Mouse (Mus musculus) forebrain, embryonic 16.5 days (tissue): ENCODE results near the gene Golga4. TPM values are rescaled to one million over a fixed set of nuclear protein-coding genes. Genes with fewer than 3 reads are reported as not detected.

Source experiments
- ATAC-seq: fragments of 200-750 bp; cut with Nextera tagmentation; 2 replicates; pipeline ENCODE4 v1.8.0; 2017; ENCODE audit warnings: mild to moderate bottlenecking, moderate library complexity
- H3K27ac ChIP-seq: fragments of 300-500 bp; sonication (generic); 2 replicates; pipeline ENCODE4 v1.5.1; 2014; ENCODE audit warnings: low read length, control low read depth
- H3K27me3 ChIP-seq: fragments of 300-500 bp; sonication (generic); replicated peaks from 2 replicates; pipeline ENCODE4 v1.6.1; 2014; ENCODE audit warnings: low read length; ENCODE audit not compliant: control insufficient read depth, insufficient read depth
- H3K36me3 ChIP-seq: fragments of 300-500 bp; sonication (generic); 2 replicates; pipeline ENCODE4 v1.6.1; 2014; ENCODE audit not compliant: control insufficient read depth, insufficient read depth
- H3K4me1 ChIP-seq: fragments of 300-500 bp; sonication (generic); replicated peaks from 2 replicates; pipeline ENCODE4 v1.6.1; 2014; ENCODE audit warnings: low read length; ENCODE audit not compliant: control insufficient read depth, insufficient read depth
- H3K4me2 ChIP-seq: fragments of 300-500 bp; sonication (generic); 2 replicates; pipeline ENCODE4 v1.6.1; 2014; ENCODE audit warnings: mild to moderate bottlenecking, low read length, control low read depth
- H3K4me3 ChIP-seq: fragments of 300-500 bp; sonication (generic); replicated peaks from 2 replicates; pipeline ENCODE4 v1.5.1; 2014; ENCODE audit warnings: mild to moderate bottlenecking, low read length, control low read depth
- H3K9ac ChIP-seq: fragments of 300-500 bp; sonication (generic); replicated peaks from 2 replicates; pipeline ENCODE4 v1.6.1; 2014; ENCODE audit warnings: low read depth, low read length, control low read depth
- H3K9me3 ChIP-seq: fragments of 300-500 bp; sonication (generic); 2 replicates; pipeline ENCODE4 v1.6.1; 2016; ENCODE audit warnings: low read length; ENCODE audit not compliant: control insufficient read depth
- WGBS: fragments of 180-500 bp; shearing (Covaris S2); extraction: QIAGEN DNeasy Blood & Tissue Kit; methylation state at CpG from one replicate; pipeline ENCODE4 v1.1.7; 2014; 5-methylcytosine and 5-hydroxymethylcytosine counted together
- polyA plus RNA-seq: library from polyadenylated mRNA; unstranded; fragments of >200 nt; fragmentation: Nextera tagmentation; extraction: Ambion mirVana; gene quantifications from 2 replicates; pipeline ENCODE4 v1.2.1, GENCODE M21; 2015

Golga4 gene
- 51.3 and 57.4 TPM in 2 replicates for polyA plus RNA-seq

DNA sequence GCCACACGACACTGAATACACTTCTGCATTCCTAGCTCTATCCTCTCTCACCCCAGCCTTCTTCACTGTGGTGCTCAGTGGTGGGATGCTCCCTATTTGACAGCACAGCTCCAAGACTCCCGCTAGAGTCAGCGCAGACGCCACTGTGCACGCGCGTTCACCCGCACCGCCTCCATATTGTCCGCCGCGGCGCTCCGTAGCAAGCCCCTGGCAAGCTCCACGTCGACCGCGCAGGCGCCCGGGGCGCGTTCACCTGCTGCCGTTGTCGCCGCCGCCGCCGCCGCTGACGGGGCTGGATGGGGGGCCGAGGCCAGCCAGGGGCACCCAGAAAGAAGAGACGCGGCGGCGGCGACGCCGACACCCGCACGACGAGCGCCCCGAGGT is at the start of gene Golga4:
Gene Golga4 (plus strand): TSS at position 248 of the 384 bp plus-strand sequence.
- Histone ChIP-seq H3K27me3 (no peaks in the 10 kb centered on the region), H3K9me3 (no peaks in the 10 kb centered on the region), H3K36me3 (no peaks in the 10 kb centered on the region), H3K27ac (peak within 1 kb of the TSS; percentile 69), H3K9ac (peak within 1 kb of the TSS; percentile 94), H3K4me1 (peaks cover 24% of the 10 kb centered on the region), H3K4me3 (peak within 1 kb of the TSS; percentile 98), H3K4me2 (peak within 1 kb of the TSS; percentile 99)
- WGBS, result under 1% methylated on average over 43 of the region's 43 CpGs
- peak; percentile 96 for ATAC-seq

- Histone ChIP-seq H3K27ac (no peak overlapping the region), H3K4me1 (peaks cover 8% of the 10 kb centered on the region; the same call in 1 of the 2 replicates), H3K9ac (no peak overlapping the region), H3K27me3 (peaks cover 7% of the 10 kb centered on the region; the same call in 1 of the 2 replicates), H3K36me3 (no peaks in the 10 kb centered on the region), H3K4me3 (no peak overlapping the region), H3K9me3 (no peaks in the 10 kb centered on the region), H3K4me2 (no peak overlapping the region)
- no peak for ATAC-seq
- WGBS, result 42% methylated on average over 6 of the region's 6 CpGs
Observed at GRCm38 (mm10) chr9:118456405-118456804, 49.7 kb upstream of the Golga4 start.

GRCm38 (mm10) chr9:118458039-118458438 is 48.0 kb upstream of the Golga4 start:
- peaks cover 5% of the 10 kb centered on the region; the same call in 1 of the 2 replicates for H3K27me3 ChIP-seq
- no peaks in the 10 kb centered on the region for H3K36me3 ChIP-seq
- H3K4me1 ChIP-seq, result peaks cover 8% of the 10 kb centered on the region; the same call in 1 of the 2 replicates
- H3K9ac ChIP-seq, result no peak overlapping the region
- no peak overlapping the region for H3K4me2 ChIP-seq
- no peak for ATAC-seq
- H3K9me3 ChIP-seq, result no peaks in the 10 kb centered on the region
- H3K4me3 ChIP-seq, result no peak overlapping the region
- no peak overlapping the region for H3K27ac ChIP-seq
- 25% methylated on average over 5 of the region's 5 CpGs for WGBS

DNA sequence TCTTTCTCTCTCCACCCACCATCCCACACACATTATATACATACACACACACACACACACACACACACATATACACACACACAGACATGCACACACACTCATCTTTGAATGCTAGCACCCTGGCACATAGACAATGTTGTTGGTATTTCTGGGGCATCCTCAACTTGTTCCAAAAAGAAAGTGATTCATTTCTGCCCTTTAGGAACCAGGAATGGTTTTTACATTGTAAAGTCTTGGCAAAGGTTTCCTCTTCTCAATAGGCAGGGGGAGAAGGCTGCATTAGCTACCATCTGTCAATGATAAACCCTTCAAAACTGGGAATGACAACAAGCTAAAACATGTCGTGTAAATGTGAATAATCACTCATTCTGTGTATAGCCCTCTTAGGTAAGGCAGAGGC is 42.0 kb upstream of the Golga4 start:
- peaks cover 24% of the 10 kb centered on the region for H3K27me3 ChIP-seq
- H3K36me3 ChIP-seq, result no peaks in the 10 kb centered on the region
- no peaks in the 10 kb centered on the region for H3K9me3 ChIP-seq
- H3K9ac ChIP-seq, result no peak overlapping the region
- no peak for ATAC-seq
- WGBS, result 41% methylated on average over 1 of the region's 1 CpGs
- H3K27ac ChIP-seq, result no peak overlapping the region
- no peak overlapping the region for H3K4me2 ChIP-seq
- H3K4me3 ChIP-seq, result no peak overlapping the region
- H3K4me1 ChIP-seq, result peaks cover 7% of the 10 kb centered on the region; the same call in 1 of the 2 replicates

- Histone ChIP-seq H3K4me2 (no peak overlapping the region), H3K36me3 (no peaks in the 10 kb centered on the region), H3K27me3 (peaks cover 44% of the 10 kb centered on the region), H3K27ac (no peak overlapping the region), H3K9me3 (no peaks in the 10 kb centered on the region), H3K4me3 (no peak overlapping the region), H3K4me1 (peaks cover 12% of the 10 kb centered on the region; the same call in 1 of the 2 replicates), H3K9ac (no peak overlapping the region)
- 2% methylated on average over 14 of the region's 14 CpGs for WGBS
- no peak for ATAC-seq
Observed at GRCm38 (mm10) chr9:118468301-118468700, 37.8 kb upstream of the Golga4 start.

DNA sequence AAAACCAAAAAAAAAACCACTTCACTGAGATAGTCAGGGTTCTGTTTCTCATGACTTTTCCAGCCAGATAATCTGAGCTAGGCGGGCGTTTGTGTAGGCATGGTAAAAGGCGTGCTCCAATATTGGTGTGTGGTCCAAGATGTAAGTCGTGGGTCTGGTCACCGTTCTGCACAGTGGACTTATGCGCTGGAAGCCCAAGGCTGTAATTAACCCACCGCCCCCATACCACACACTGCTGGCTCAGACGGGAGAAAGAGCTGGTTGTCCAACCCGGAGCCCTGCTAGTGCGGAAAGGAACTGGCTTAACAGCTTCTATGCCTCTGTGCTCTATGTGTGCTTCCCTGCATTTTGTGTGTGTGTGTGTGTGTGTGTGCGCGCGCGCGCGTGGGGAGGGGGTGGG is 36.8 kb upstream of the Golga4 start:
- H3K27ac ChIP-seq, result no peak overlapping the region
- peaks cover 42% of the 10 kb centered on the region for H3K27me3 ChIP-seq
- H3K9ac ChIP-seq, result no peak overlapping the region
- H3K9me3 ChIP-seq, result no peaks in the 10 kb centered on the region
- whole genome bisulfite sequencing, result 10% methylated on average over 16 of the region's 16 CpGs
- no peak for ATAC-seq
- no peak overlapping the region for H3K4me3 ChIP-seq
- H3K4me1 ChIP-seq, result peaks cover 12% of the 10 kb centered on the region; the same call in 1 of the 2 replicates
- H3K36me3 ChIP-seq, result no peaks in the 10 kb centered on the region
- H3K4me2 ChIP-seq, result no peak overlapping the region

DNA sequence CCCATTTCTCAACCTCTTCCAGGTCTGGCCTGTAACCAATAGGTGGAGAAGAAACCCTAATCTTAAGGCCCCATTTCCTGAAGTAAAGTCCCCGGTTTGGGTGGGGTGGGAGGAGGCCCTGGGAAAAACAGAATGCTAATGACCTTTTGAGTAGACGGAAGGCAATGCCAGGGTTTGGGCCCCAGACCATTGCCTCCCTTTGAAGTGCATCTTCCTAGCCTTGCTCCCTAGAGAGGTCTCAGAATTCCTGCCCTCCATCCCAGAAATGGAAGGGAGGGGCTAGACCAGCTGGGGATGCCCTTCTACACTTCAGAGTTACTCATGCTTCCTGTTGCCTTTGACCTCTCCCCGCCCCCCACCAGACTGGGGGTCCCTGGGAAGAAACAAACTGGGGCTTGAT is 34.8 kb upstream of the Golga4 start:
- no peak overlapping the region for H3K27ac ChIP-seq
- H3K4me2 ChIP-seq, result no peak overlapping the region
- no peak for ATAC-seq
- peaks cover 16% of the 10 kb centered on the region for H3K4me1 ChIP-seq
- no peaks in the 10 kb centered on the region for H3K36me3 ChIP-seq
- WGBS, result 27% methylated on average over 3 of the region's 3 CpGs
- peaks cover 43% of the 10 kb centered on the region for H3K27me3 ChIP-seq
- H3K9me3 ChIP-seq, result no peaks in the 10 kb centered on the region
- no peak overlapping the region for H3K4me3 ChIP-seq
- no peak overlapping the region for H3K9ac ChIP-seq

DNA sequence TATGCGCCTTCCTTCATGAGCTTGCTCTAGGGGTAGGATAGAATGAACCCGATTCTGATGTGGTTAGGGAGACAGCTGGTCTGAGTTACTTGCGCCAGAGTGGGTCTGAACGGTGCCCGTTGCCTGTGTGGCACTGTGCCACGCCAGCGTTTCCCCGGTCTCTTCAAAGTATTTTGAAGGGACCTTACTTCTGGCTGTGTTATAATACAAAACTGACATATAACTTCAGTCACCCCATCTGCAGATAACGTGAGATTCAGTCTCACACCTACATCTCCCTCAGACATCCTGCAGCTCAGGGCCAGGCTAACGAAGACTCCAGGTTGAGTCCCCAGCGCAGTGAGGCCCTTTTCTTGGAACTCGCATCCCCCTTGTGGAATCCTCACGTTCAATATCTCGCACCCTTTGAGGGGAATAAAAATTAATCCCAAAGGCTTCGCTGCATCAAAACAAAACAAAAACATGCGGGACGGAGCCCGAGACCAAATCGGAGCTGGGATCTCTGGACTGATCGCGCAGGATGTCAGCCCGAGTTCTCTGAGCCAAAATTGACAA is 29.8 kb upstream of the Golga4 start:
- H3K4me2 ChIP-seq, result peak overlapping the region; percentile 67
- no peaks in the 10 kb centered on the region for H3K36me3 ChIP-seq
- peak overlapping the region; percentile 51 for H3K4me3 ChIP-seq
- H3K4me1 ChIP-seq, result peaks cover 36% of the 10 kb centered on the region
- under 1% methylated on average over 22 of the region's 22 CpGs for whole genome bisulfite sequencing
- peak overlapping the region; percentile 74 for H3K27ac ChIP-seq
- ATAC-seq, result peak; percentile 71
- no peak overlapping the region; the same call in 1 of the 2 replicates for H3K9ac ChIP-seq
- H3K27me3 ChIP-seq, result peaks cover 34% of the 10 kb centered on the region
- H3K9me3 ChIP-seq, result no peaks in the 10 kb centered on the region

DNA sequence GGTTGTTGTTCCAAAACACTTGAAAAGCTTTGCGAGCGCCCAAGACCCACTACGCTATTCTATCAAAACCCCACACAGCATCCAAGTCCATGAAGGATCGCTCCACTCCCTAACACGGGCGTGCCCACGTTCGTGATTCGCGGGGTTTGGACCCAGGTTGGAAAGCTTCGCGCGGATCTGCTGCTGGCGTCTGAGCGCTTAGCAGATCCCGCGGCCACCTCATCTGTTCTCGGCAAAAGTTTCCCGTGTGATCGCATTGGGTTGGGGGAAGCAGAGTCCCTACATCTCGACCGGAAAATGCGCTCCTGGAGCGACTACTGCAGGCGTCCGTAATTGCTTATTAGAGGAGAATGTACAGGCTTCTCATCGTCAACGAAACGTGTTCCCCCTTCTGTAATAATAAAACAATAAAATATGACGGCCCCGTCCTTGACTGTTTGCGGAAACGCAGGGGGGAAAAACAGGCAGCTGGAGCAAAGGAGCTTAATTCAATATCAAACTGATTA is 29.2 kb upstream of the Golga4 start:
- Histone ChIP-seq H3K36me3 (no peaks in the 10 kb centered on the region), H3K4me3 (peak overlapping the region; percentile 51), H3K27ac (peak overlapping the region; percentile 74), H3K9ac (0 out of 2 replicates have a peak overlapping the region, but pooled peaks have one; percentile 9), H3K9me3 (no peaks in the 10 kb centered on the region), H3K4me2 (peak overlapping the region; percentile 67), H3K27me3 (peaks cover 34% of the 10 kb centered on the region), H3K4me1 (peaks cover 36% of the 10 kb centered on the region)
- WGBS, result under 1% methylated on average over 33 of the region's 33 CpGs
- peak; percentile 27 for ATAC-seq
